Mouse (Mus musculus): ENCODE results near the gene Cst11. TPM values are rescaled to one million over a fixed set of nuclear protein-coding genes. Genes with fewer than 3 reads are reported as not detected.
"Not testable (repeated sequence)": the region's sequence is repeated elsewhere in the genome, so short reads cannot be mapped to it uniquely, and the experiment has no call there.

The Cst11 gene
- polyA plus RNA-seq (2015; fragmentation: Nextera tagmentation; extraction: Ambion mirVana), result not detected in 2 replicates

- not testable (repeated sequence) for H3K36me3 ChIP-seq; H3K9me3 ChIP-seq; H3K4me1 ChIP-seq; H3K4me2 ChIP-seq; H3K9ac ChIP-seq; H3K27ac ChIP-seq; ATAC-seq (ENCODE audit: insufficient number of reproducible peaks, insufficient read depth, low FRiP score, low TSS enrichment, low read depth); H3K27me3 ChIP-seq; H3K4me3 ChIP-seq
- WGBS, result 80% methylated on average over 4 of the region's 4 CpGs
These were observed at the start of gene Cst11 for GRCm38 (mm10) chr2:148771397-148771796. Cst11 (minus strand) TSS chr2:148771497.

DNA sequence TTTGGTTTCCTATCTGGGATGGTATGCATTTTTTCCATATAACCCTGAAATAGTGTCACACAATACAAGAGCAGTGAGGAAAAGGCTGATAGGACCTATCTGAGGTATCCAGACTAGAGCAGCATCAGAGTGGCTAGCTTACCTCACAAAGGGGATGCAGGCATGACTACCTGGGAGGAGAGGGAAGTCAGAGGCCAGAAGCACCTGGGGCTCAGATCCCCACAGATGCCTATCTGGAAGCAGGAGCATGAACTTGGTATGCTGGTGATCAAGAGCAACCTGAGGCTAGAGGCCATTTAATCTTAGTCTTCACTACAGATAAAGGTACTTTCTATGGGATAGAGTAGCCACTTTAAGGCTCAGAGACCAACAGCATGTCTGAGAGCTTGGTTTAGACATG is 48.6 kb upstream of the Cst11 start, which contains the start of gene Cst13:
Gene Cst13 (plus strand): TSS at position 173 of the 400 bp plus-strand sequence.
- Histone ChIP-seq H3K9ac (no peak within 1 kb of the TSS), H3K9me3 (no peaks in the 10 kb centered on the region), H3K4me1 (no peaks in the 10 kb centered on the region), H3K4me3 (no peak within 1 kb of the TSS), H3K27ac (no peak within 1 kb of the TSS), H3K27me3 (no peaks in the 10 kb centered on the region), H3K36me3 (no peaks in the 10 kb centered on the region), H3K4me2 (no peak within 1 kb of the TSS)
- no peak for ATAC-seq (ENCODE audit: insufficient number of reproducible peaks, insufficient read depth, low FRiP score, low TSS enrichment, low read depth)

GRCm38 (mm10) chr2:148806696-148807095 is 35.4 kb upstream of the Cst11 start:
- Histone ChIP-seq H3K27me3 (no peaks in the 10 kb centered on the region), H3K9ac (no peak overlapping the region), H3K4me3 (no peak overlapping the region), H3K9me3 (no peaks in the 10 kb centered on the region), H3K4me2 (no peak overlapping the region), H3K36me3 (no peaks in the 10 kb centered on the region), H3K4me1 (no peaks in the 10 kb centered on the region), H3K27ac (no peak overlapping the region)
- ATAC-seq (ENCODE audit: insufficient number of reproducible peaks, insufficient read depth, low FRiP score, low TSS enrichment, low read depth), result no peak
- WGBS, result 82% methylated on average over 6 of the region's 6 CpGs

DNA sequence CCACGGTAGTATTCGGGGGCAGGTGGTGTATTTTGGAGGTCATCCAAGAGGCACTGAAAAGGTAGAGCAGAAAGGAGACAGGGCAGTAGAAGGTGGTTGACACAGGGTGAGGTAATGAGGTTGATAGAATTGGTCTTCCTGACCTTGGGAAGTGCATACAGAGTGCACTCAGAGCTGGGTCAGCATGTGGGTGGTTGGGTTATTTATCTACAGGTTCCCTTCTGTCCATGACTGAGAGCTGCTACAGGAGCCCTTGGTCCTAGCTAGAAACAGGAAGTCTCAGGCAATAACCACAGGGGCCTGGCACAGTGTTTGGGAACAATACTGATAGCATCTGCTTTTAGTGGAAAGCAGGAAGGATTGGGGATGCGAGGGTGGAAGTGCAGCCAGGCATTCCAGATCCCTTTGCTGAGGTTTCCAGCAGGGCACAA is 30.2 kb upstream of the Cst11 start:
- no peak for ATAC-seq (ENCODE audit: insufficient number of reproducible peaks, insufficient read depth, low FRiP score, low TSS enrichment, low read depth)
- no peaks in the 10 kb centered on the region for H3K27me3 ChIP-seq
- no peak overlapping the region for H3K4me2 ChIP-seq
- 55% methylated on average over 3 of the region's 3 CpGs for whole genome bisulfite sequencing
- H3K4me3 ChIP-seq, result no peak overlapping the region
- H3K36me3 ChIP-seq, result no peaks in the 10 kb centered on the region
- no peaks in the 10 kb centered on the region for H3K4me1 ChIP-seq
- no peak overlapping the region for H3K9ac ChIP-seq
- H3K9me3 ChIP-seq, result no peaks in the 10 kb centered on the region
- no peak overlapping the region for H3K27ac ChIP-seq

DNA sequence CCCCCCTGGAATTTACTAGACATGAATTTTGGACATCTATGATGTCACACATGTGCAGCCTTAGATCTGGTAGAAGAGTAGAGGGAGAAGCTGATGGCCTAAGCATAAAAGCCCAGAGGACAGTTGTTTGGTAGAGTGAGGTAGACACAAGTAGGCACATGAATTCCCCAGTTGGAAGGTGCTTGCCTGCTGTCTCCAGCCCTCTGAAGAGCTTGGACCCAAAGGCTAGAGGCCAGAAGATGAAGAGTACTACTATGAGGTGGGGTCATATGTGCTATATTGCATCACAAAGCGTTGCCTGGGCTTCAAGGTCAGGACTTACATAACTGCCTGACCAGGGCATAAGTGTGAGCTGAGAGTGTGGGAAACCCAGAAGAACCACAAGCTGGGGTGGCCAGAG is 27.2 kb upstream of the Cst11 start, which contains the start of gene Cst8:
Gene Cst8 (plus strand): TSS at position 301 of the 400 bp plus-strand sequence.
- Histone ChIP-seq H3K36me3 (no peaks in the 10 kb centered on the region), H3K27ac (no peak within 1 kb of the TSS), H3K9ac (no peak within 1 kb of the TSS), H3K27me3 (no peaks in the 10 kb centered on the region), H3K9me3 (no peaks in the 10 kb centered on the region), H3K4me3 (no peak within 1 kb of the TSS), H3K4me2 (no peak within 1 kb of the TSS), H3K4me1 (no peaks in the 10 kb centered on the region)
- WGBS, result 92% methylated on average over 1 of the region's 1 CpGs
- ATAC-seq (ENCODE audit: insufficient number of reproducible peaks, insufficient read depth, low FRiP score, low TSS enrichment, low read depth), result no peak

- H3K9ac ChIP-seq, result no peak within 1 kb of the TSS
- no peaks in the 10 kb centered on the region for H3K9me3 ChIP-seq
- H3K27ac ChIP-seq, result no peak within 1 kb of the TSS
- H3K4me1 ChIP-seq, result no peaks in the 10 kb centered on the region
- WGBS, result 92% methylated on average over 6 of the region's 6 CpGs
- H3K4me3 ChIP-seq, result no peak within 1 kb of the TSS
- H3K4me2 ChIP-seq, result no peak within 1 kb of the TSS
- H3K27me3 ChIP-seq, result no peaks in the 10 kb centered on the region
- ATAC-seq (ENCODE audit: insufficient number of reproducible peaks, insufficient read depth, low FRiP score, low TSS enrichment, low read depth), result no peak
- H3K36me3 ChIP-seq, result no peaks in the 10 kb centered on the region
These were observed 17.8 kb upstream of the Cst11 start, which contains the start of gene Cst12 for GRCm38 (mm10) chr2:148789142-148789541. Cst12 (plus strand) TSS chr2:148789361.

DNA sequence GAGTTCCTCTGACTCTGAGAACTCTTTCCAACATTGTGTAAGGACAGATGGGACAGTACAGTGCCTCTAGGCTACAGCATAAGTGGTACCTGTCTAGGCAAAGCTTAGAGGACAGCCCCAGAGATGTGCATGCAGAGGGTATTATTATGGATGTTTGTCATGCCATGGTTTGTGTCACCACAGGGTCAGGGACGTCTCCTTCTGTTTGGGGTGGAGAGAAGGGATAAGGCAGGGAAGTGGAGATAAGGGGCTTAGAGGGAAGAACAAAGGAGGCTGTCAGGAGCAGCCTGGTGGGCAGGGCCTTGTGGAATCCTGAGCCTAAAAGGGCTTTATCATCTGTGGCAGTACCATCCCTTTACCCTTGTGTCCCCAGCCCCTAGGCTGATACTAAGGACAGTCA is 10.4 kb upstream of the Cst11 start, which contains the start of gene 8030411F24Rik:
Gene 8030411F24Rik (plus strand): TSS at position 301 of the 400 bp plus-strand sequence.
- Histone ChIP-seq H3K27me3 (no peaks in the 10 kb centered on the region), H3K36me3 (no peaks in the 10 kb centered on the region), H3K27ac (no peak within 1 kb of the TSS), H3K4me3 (no peak within 1 kb of the TSS), H3K4me2 (no peak within 1 kb of the TSS), H3K9me3 (no peaks in the 10 kb centered on the region), H3K9ac (no peak within 1 kb of the TSS), H3K4me1 (no peaks in the 10 kb centered on the region)
- ATAC-seq (ENCODE audit: insufficient number of reproducible peaks, insufficient read depth, low FRiP score, low TSS enrichment, low read depth), result no peak
- WGBS, result 16% methylated on average over 1 of the region's 1 CpGs

DNA sequence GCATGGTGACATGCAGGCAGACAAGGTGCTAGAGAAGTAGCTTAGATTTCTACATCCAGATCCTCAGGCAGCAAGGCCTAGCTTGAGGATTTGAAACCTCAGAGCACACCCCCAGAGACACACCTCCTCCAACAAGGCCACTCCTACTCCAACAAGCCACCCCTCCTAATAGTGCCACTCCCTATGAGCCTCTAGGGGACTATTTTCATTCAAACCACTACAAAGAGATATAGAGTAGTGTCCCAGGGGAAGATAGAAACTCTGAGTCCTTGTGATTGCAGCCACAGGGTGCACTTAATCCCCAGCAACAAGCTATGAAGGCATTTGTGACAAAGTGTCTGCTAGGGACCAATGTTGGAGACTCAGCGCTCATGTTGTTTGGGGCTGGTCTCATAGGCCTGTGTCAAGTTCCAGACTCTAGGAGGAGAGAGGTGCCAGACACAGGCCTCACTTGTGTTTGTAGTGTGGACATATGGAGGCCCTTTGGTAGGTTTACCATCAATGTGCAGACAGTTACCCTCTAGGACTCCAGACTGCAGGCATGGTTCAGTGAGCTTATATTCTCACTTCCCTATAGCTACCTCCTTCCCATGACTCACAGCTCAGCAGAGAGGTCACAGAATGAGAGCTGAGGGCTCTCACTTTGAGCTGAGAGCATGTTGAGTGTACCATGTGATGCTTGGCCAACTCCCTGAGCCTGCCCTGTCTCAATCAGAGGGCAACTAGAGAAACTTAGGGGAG is 7.5 kb downstream of the Cst11 start:
- no peak overlapping the region for H3K4me2 ChIP-seq

DNA sequence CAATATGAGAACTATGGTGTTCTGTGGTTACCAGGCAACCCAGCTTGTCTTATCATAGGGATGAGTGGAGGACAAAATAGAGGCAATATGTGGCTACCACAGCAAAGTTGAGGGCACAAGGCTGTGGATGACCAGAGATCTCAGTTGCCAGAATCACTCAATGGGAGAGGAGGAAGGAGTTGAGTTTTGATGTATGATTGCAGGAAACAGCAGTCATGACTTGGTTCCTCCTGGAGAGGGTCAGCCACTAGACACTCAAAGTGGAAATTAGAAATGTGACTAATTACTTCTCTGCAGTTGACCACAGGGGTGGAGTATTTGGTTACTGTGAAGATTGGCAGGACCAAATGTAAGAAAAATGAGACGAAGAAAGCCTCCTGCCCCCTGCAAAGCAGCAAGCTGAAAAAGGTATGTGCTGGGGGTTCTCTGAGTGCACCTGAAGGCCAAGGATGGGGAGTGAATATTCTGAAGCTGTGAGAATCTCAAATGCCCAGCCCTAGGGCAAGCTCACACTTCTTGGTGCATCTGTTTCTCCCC is 16.9 kb downstream of the Cst11 start:
- Histone ChIP-seq H3K4me2 (no peak overlapping the region), H3K9ac (no peak overlapping the region), H3K27me3 (no peaks in the 10 kb centered on the region), H3K4me1 (no peaks in the 10 kb centered on the region), H3K36me3 (no peaks in the 10 kb centered on the region), H3K4me3 (no peak overlapping the region), H3K9me3 (no peaks in the 10 kb centered on the region), H3K27ac (no peak overlapping the region)
- 64% methylated on average over 1 of the region's 1 CpGs for WGBS
- no peak for ATAC-seq (ENCODE audit: insufficient number of reproducible peaks, insufficient read depth, low FRiP score, low TSS enrichment, low read depth)

More for the DNA sequence above, 7.5 kb downstream of the Cst11 start:
- WGBS, result 96% methylated on average over 1 of the region's 1 CpGs
- Histone ChIP-seq H3K27me3 (no peaks in the 10 kb centered on the region), H3K4me1 (no peaks in the 10 kb centered on the region), H3K36me3 (no peaks in the 10 kb centered on the region), H3K4me3 (no peak overlapping the region), H3K27ac (no peak overlapping the region), H3K9me3 (no peaks in the 10 kb centered on the region), H3K9ac (no peak overlapping the region)
- no peak for ATAC-seq (ENCODE audit: insufficient number of reproducible peaks, insufficient read depth, low FRiP score, low TSS enrichment, low read depth)

GRCm38 (mm10) chr2:148751893-148752813 is 19.1 kb downstream of the Cst11 start:
- ATAC-seq (ENCODE audit: insufficient number of reproducible peaks, insufficient read depth, low FRiP score, low TSS enrichment, low read depth), result no peak
- peak overlapping the region; percentile 29; the same call in 1 of the 2 replicates for H3K4me3 ChIP-seq
- WGBS, result 18% methylated on average over 15 of the region's 15 CpGs
- no peaks in the 10 kb centered on the region for H3K4me1 ChIP-seq
- H3K9ac ChIP-seq, result no peak overlapping the region
- peak overlapping the region; percentile 58 for H3K4me2 ChIP-seq
- no peaks in the 10 kb centered on the region for H3K27me3 ChIP-seq
- no peaks in the 10 kb centered on the region for H3K36me3 ChIP-seq
- no peaks in the 10 kb centered on the region for H3K9me3 ChIP-seq
- H3K27ac ChIP-seq, result no peak overlapping the region

GRCm38 (mm10) chr2:148750058-148750457 is 21.2 kb downstream of the Cst11 start, which contains the start of gene Cstl1:
Cstl1 (plus strand) TSS chr2:148750358.
- H3K9me3 ChIP-seq, result no peaks in the 10 kb centered on the region
- ATAC-seq (ENCODE audit: insufficient number of reproducible peaks, insufficient read depth, low FRiP score, low TSS enrichment, low read depth), result no peak
- H3K4me3 ChIP-seq, result no peak within 1 kb of the TSS
- H3K4me1 ChIP-seq, result no peaks in the 10 kb centered on the region
- WGBS, result 72% methylated on average over 1 of the region's 1 CpGs
- no peak within 1 kb of the TSS for H3K9ac ChIP-seq
- no peak within 1 kb of the TSS for H3K4me2 ChIP-seq
- no peaks in the 10 kb centered on the region for H3K36me3 ChIP-seq
- H3K27ac ChIP-seq, result no peak within 1 kb of the TSS
- no peaks in the 10 kb centered on the region for H3K27me3 ChIP-seq

Measured in embryonic facial prominence, embryonic 13.5 days (tissue).